Mouse (Mus musculus) cerebellum, adult 2 months (tissue): ENCODE data around the gene Ctsa.

Experiments
- CTCF ChIP-seq: fragments of 200-500 bp; IDR thresholded peaks from 2 replicates; pipeline ENCODE4 v1.5.1; 2011; ENCODE audit warnings: low read depth, mild to moderate bottlenecking, control low read depth, low read length, moderate library complexity, borderline replicate concordance; ENCODE audit not compliant: insufficient read depth
- POLR2A ChIP-seq: fragments of 200-500 bp; IDR thresholded peaks from 2 replicates; pipeline ENCODE4 v1.6.1; 2011; ENCODE audit warnings: low read length, control low read depth, borderline replicate concordance; ENCODE audit not compliant: insufficient read depth

DNA sequence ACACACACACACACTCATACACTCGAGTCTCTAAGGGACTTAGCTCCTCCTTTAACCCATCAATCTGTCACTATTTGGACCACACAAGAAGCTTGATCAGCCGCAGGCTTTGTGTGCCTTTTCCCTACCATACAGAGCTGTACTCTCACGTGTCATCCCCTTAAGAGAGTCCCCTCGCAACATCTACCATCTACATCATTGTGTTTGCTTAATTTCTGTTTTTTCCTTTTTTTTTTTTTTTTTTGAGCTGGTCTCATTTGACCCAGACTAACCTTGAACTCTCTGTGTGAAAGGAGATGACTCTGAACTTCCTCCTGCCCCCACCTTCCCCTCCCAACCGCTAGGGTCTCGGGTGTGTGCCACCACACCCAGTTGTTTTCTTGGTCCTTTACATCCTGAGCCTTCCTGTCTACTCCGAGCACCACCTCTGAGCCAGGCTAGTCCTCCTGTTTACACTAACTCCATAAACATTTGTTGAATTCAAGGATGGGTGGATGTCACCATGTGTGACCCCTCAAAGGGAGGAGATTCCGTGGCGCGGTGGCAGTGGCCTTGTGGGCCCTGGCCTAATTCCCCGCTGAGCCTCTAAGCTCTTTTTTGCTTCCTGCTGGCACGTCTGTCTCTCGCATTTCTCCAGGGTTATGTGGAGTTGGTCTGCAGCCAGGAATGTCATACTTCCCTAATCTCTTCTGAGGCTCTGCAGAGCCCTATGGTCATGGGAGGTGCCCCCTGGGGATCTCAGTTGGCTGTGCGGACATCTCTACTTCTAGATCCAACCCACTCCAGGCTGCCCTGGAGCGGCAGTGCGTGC, 34.3 kb downstream of the Ctsa start:
- TF ChIP-seq CTCF (no peak), POLR2A (no peak)
